Mouse (Mus musculus) midbrain, embryonic 16.5 days (tissue): ENCODE measurements around the gene Hba-a1. TPM values are rescaled to one million over a fixed set of nuclear protein-coding genes. Genes with fewer than 3 reads are reported as not detected.
A peak's percentile ranks its signal among the peaks of the same experiment; 100 is the strongest.

Experiments used
- ATAC-seq: fragments of 200-750 bp; cut with Nextera tagmentation; 2 replicates; pipeline ENCODE4 v1.8.0; 2017; ENCODE audit warnings: moderate TSS enrichment
- H3K27ac ChIP-seq: fragments of 300-500 bp; sonication (generic); 2 replicates; pipeline ENCODE4 v1.5.1; 2014; ENCODE audit warnings: mild to moderate bottlenecking, low read length, mixed read lengths
- H3K27me3 ChIP-seq: fragments of 300-500 bp; sonication (generic); 2 replicates; pipeline ENCODE4 v1.6.1; 2014; ENCODE audit warnings: low read depth, low read length, mixed read lengths; ENCODE audit not compliant: control insufficient read depth, insufficient read depth
- H3K36me3 ChIP-seq: fragments of 300-500 bp; sonication (generic); 2 replicates; pipeline ENCODE4 v1.6.1; 2014; ENCODE audit warnings: mild to moderate bottlenecking, low read length, moderate library complexity, mixed read lengths; ENCODE audit not compliant: control insufficient read depth, insufficient read depth
- H3K4me1 ChIP-seq: fragments of 300-500 bp; sonication (generic); 2 replicates; pipeline ENCODE4 v1.6.1; 2014; ENCODE audit warnings: mild to moderate bottlenecking, low read length, mixed read lengths; ENCODE audit not compliant: control insufficient read depth, insufficient read depth
- H3K4me2 ChIP-seq: fragments of 300-500 bp; sonication (generic); 2 replicates; pipeline ENCODE4 v1.6.1; 2014; ENCODE audit warnings: mild to moderate bottlenecking, low read length, mixed read lengths
- H3K4me3 ChIP-seq: fragments of 300-500 bp; sonication (generic); 2 replicates; pipeline ENCODE4 v1.5.1; 2014; ENCODE audit warnings: low read depth, mild to moderate bottlenecking, low read length, moderate library complexity, mixed read lengths
- H3K9ac ChIP-seq: fragments of 300-500 bp; sonication (generic); 2 replicates; pipeline ENCODE4 v1.6.1; 2014; ENCODE audit warnings: low read depth, low read length, mixed read lengths
- H3K9me3 ChIP-seq: fragments of 300-500 bp; sonication (generic); replicated peaks from 2 replicates; pipeline ENCODE4 v1.6.1; 2014; ENCODE audit warnings: mild to moderate bottlenecking, low read length, mixed read lengths; ENCODE audit not compliant: control insufficient read depth, poor library complexity, severe bottlenecking
- whole genome bisulfite sequencing: fragments of 180-500 bp; shearing (Covaris S2); extraction: QIAGEN DNeasy Blood & Tissue Kit; methylation state at CpG from one replicate; pipeline ENCODE4 v1.1.7; 2014; 5-methylcytosine and 5-hydroxymethylcytosine counted together
- polyA plus RNA-seq: library from polyadenylated mRNA; unstranded; fragments of >200 nt; fragmentation: Nextera tagmentation; extraction: Ambion mirVana; gene quantifications from 2 replicates; pipeline ENCODE4 v1.2.1, GENCODE M21; 2015

Hba-a1 gene
- polyA plus RNA-seq, 1 experiment from 2014 or later, result 2,278 TPM

DNA sequence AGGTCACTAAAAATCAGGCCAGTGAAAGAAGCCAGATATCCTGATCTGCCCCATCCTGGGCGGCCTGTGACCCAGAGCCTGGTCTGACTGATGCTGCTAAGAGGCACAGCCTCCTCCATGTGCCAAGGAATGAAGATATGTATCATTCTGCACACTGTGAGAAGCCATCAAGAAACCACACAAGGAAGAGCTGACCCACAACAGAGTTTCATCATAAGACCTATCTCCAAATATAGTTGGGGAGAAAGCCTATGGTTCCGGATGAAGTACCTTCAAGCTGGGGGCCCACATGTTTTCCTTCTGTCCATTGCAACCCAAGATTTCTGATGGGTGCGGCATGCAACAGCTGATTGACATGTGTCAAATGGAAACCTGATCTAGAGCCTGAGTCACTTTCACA lies 32.7 kb downstream of the Hba-a1 start:
- Histone ChIP-seq H3K4me3 (no peak overlapping the region), H3K27me3 (no peaks in the 10 kb centered on the region), H3K36me3 (no peaks in the 10 kb centered on the region), H3K9me3 (no peaks in the 10 kb centered on the region), H3K27ac (no peak overlapping the region), H3K4me2 (no peak overlapping the region), H3K4me1 (no peaks in the 10 kb centered on the region), H3K9ac (no peak overlapping the region)
- ATAC-seq, result no peak
- WGBS, result 84% methylated on average over 3 of the region's 3 CpGs

GRCm38 (mm10) chr11:32320507-32321195 lies 37.3 kb downstream of the Hba-a1 start:
- no peaks in the 10 kb centered on the region for H3K36me3 ChIP-seq
- H3K4me3 ChIP-seq, result no peak overlapping the region
- no peak for ATAC-seq
- H3K9me3 ChIP-seq, result no peaks in the 10 kb centered on the region
- H3K4me1 ChIP-seq, result no peaks in the 10 kb centered on the region
- H3K4me2 ChIP-seq, result no peak overlapping the region
- no peak overlapping the region for H3K27ac ChIP-seq
- H3K9ac ChIP-seq, result no peak overlapping the region
- 65% methylated on average over 11 of the region's 11 CpGs for WGBS
- no peaks in the 10 kb centered on the region for H3K27me3 ChIP-seq

GRCm38 (mm10) chr11:32321196-32321565 lies 37.9 kb downstream of the Hba-a1 start:
- 33% methylated on average over 8 of the region's 8 CpGs for WGBS
- H3K27ac ChIP-seq, result no peak overlapping the region
- no peak overlapping the region for H3K4me2 ChIP-seq
- no peak overlapping the region for H3K9ac ChIP-seq
- H3K4me1 ChIP-seq, result no peaks in the 10 kb centered on the region
- no peaks in the 10 kb centered on the region for H3K36me3 ChIP-seq
- ATAC-seq, result no peak
- no peaks in the 10 kb centered on the region for H3K27me3 ChIP-seq
- no peak overlapping the region for H3K4me3 ChIP-seq
- no peaks in the 10 kb centered on the region for H3K9me3 ChIP-seq

GRCm38 (mm10) chr11:32324609-32325008 lies 41.3 kb downstream of the Hba-a1 start:
- ATAC-seq, result peak; percentile 86
- Histone ChIP-seq H3K9ac (no peak overlapping the region), H3K4me1 (no peaks in the 10 kb centered on the region), H3K36me3 (no peaks in the 10 kb centered on the region), H3K9me3 (no peaks in the 10 kb centered on the region), H3K27ac (no peak overlapping the region), H3K4me3 (no peak overlapping the region), H3K4me2 (peak overlapping the region; percentile 39; the same call in 1 of the 2 replicates), H3K27me3 (no peaks in the 10 kb centered on the region)
- 11% methylated on average over 15 of the region's 15 CpGs for WGBS

DNA sequence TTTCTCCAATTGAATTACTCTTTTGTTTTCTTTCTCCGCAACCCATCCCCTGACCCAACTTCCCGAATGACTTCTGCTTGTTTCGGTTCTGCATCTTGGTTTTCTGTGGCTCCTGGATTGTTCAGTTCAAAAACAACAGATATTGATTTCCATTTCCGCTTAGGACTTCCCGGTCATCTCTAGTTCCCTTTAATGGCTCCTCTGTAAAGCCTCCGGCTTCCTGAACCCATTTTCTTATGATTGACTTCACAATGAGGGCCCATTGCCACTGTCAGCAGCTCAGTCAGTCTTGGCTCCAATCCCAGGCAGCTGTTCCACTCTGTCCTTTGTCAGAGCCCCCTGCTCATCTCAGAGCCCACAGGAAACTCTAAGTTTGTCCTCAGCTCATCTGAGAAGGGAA lies 47.8 kb downstream of the Hba-a1 start:
- no peak for ATAC-seq
- no peak overlapping the region for H3K9ac ChIP-seq
- no peaks in the 10 kb centered on the region for H3K36me3 ChIP-seq
- H3K27ac ChIP-seq, result no peak overlapping the region
- no peaks in the 10 kb centered on the region for H3K9me3 ChIP-seq
- H3K4me3 ChIP-seq, result no peak overlapping the region
- H3K27me3 ChIP-seq, result no peaks in the 10 kb centered on the region
- 44% methylated on average over 6 of the region's 6 CpGs for WGBS
- H3K4me2 ChIP-seq, result no peak overlapping the region
- no peaks in the 10 kb centered on the region; the same call in 1 of the 2 replicates for H3K4me1 ChIP-seq

DNA sequence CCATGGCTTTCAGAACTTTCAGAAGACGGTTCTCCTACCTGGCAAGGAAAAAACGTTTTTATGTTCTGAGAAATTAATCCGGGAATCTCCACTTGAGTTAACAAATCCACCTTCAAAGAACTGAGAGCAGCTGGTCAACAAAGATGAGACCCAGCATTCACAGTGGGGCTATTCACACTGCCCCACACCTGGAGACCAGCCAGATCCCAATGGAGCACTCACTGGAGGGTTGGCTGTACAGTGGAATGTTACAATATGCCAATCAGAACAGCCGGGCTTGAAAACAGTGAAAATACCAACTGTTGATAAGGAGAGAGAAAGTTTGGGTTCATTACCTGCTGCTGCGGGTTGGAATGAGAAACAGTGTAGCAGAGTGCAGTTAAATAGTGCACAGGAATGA lies 48.5 kb downstream of the Hba-a1 start:
- no peaks in the 10 kb centered on the region for H3K36me3 ChIP-seq
- no peak overlapping the region for H3K9ac ChIP-seq
- no peak for ATAC-seq
- no peak overlapping the region for H3K27ac ChIP-seq
- WGBS, result 59% methylated on average over 5 of the region's 5 CpGs
- no peaks in the 10 kb centered on the region for H3K27me3 ChIP-seq
- H3K4me2 ChIP-seq, result no peak overlapping the region
- H3K9me3 ChIP-seq, result no peaks in the 10 kb centered on the region
- H3K4me1 ChIP-seq, result no peaks in the 10 kb centered on the region; the same call in 1 of the 2 replicates
- H3K4me3 ChIP-seq, result no peak overlapping the region

DNA sequence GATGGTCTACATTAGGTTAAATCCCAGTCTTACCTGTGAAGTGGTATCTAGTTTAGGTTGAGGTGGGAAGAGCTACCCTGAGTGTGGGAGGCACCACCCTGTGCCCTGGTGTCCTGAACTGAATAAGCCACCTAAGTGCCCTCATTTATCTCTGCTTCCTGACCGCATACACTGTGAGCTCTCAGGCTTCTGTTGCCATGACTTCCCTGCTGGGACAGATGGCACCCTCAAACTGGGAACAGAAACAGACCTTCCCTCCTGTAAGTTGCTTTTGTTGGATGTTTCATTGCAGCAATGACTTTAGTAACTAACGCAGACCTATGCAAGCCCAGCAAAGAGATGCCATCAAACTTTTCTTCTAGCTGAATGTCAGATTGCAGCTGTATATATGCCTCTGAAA lies 49.9 kb downstream of the Hba-a1 start:
- 86% methylated on average over 2 of the region's 2 CpGs for WGBS

More for the DNA sequence above, 49.9 kb downstream of the Hba-a1 start:
- Histone ChIP-seq H3K4me2 (no peak overlapping the region), H3K36me3 (no peaks in the 10 kb centered on the region), H3K27me3 (no peaks in the 10 kb centered on the region), H3K9ac (no peak overlapping the region), H3K4me3 (no peak overlapping the region), H3K27ac (no peak overlapping the region), H3K4me1 (no peaks in the 10 kb centered on the region; the same call in 1 of the 2 replicates), H3K9me3 (no peaks in the 10 kb centered on the region)
- ATAC-seq, result no peak

Other genes with a start within 250 kb of the Hba-a1 start
- gene Il9r, start 83.2 kb upstream of the Hba-a1 start, polyA plus RNA-seq, result not detected in 2 replicates
- gene Snrnp25, start 78.1 kb upstream of the Hba-a1 start, polyA plus RNA-seq, result 37.2 and 41.2 TPM in 2 replicates
- gene Rhbdf1, start 61.2 kb upstream of the Hba-a1 start, polyA plus RNA-seq, result 18.5 and 24.0 TPM in 2 replicates
- 36.1 and 41.7 TPM in 2 replicates for gene Mpg, start 57.0 kb upstream of the Hba-a1 start, polyA plus RNA-seq
- 45.3 and 52.4 TPM in 2 replicates for gene Nprl3, start 15.8 kb upstream of the Hba-a1 start, polyA plus RNA-seq
- gene Hba-x, start 7.1 kb upstream of the Hba-a1 start, polyA plus RNA-seq, result 3.2 and 11.6 TPM in 2 replicates
- gene Hbq1b, start 3.5 kb downstream of the Hba-a1 start, polyA plus RNA-seq, result 1.1 and 1.5 TPM in 2 replicates
- gene Hba-a2, start 13.0 kb downstream of the Hba-a1 start, polyA plus RNA-seq, result 5,737 and 6,589 TPM in 2 replicates
- gene Hbq1a, start 16.6 kb downstream of the Hba-a1 start, polyA plus RNA-seq, result 1.7 and 2.0 TPM in 2 replicates
- gene Sh3pxd2b, start 64.3 kb downstream of the Hba-a1 start, polyA plus RNA-seq, result 21.6 and 23.4 TPM in 2 replicates
- 43.0 and 46.6 TPM in 2 replicates for gene Ubtd2, start 171.9 kb downstream of the Hba-a1 start, polyA plus RNA-seq
- gene Efcab9, start 248.6 kb downstream of the Hba-a1 start, polyA plus RNA-seq, result not detected in 2 replicates
- 1.2 and 1.7 TPM in 2 replicates for gene Stk10, start 249.8 kb downstream of the Hba-a1 start, polyA plus RNA-seq